Mouse (Mus musculus) cortical plate, adult 2 months (tissue): ENCODE results near the gene Cntnap2. TPM values are rescaled to one million over a fixed set of nuclear protein-coding genes. Genes with fewer than 3 reads are reported as not detected.

Experiments used
- H3K27ac ChIP-seq: fragments of 200-500 bp; 2 replicates; pipeline ENCODE4 v1.5.1; 2012; ENCODE audit warnings: low read length, control low read depth, inconsistent platforms; ENCODE audit not compliant: insufficient read depth
- H3K4me1 ChIP-seq: fragments of 200-500 bp; 2 replicates; pipeline ENCODE4 v1.6.1; 2011; ENCODE audit warnings: low read length; ENCODE audit not compliant: control insufficient read depth, insufficient read depth
- H3K4me3 ChIP-seq: fragments of 200-500 bp; 2 replicates; pipeline ENCODE4 v1.5.1; 2011; ENCODE audit warnings: mild to moderate bottlenecking, low read length, control low read depth; ENCODE audit not compliant: insufficient read depth
- CTCF ChIP-seq: fragments of 200-500 bp; IDR thresholded peaks from 2 replicates; pipeline ENCODE4 v1.5.1; 2011; ENCODE audit warnings: mild to moderate bottlenecking, control low read depth, low read length; ENCODE audit not compliant: insufficient read depth; ENCODE audit errors: extremely low read depth
- POLR2A ChIP-seq: fragments of 200-500 bp; IDR thresholded peaks from 2 replicates; pipeline ENCODE4 v1.6.1; 2011; ENCODE audit warnings: mild to moderate bottlenecking, low read length, control low read depth; ENCODE audit not compliant: insufficient read depth; ENCODE audit errors: extremely low read depth
- polyA plus RNA-seq: library from polyadenylated mRNA; depleted of rRNA; stranded (reverse); fragments of >200 nt; gene quantifications from 2 replicates; pipeline ENCODE4 v1.2.3, GENCODE M21; 2012

Gene Cntnap2
- polyA plus RNA-seq, 1 experiment, result 26.5 TPM

- H3K4me1 ChIP-seq, result 0 out of 2 replicates have a peak, but pooled peaks cover 2% of the 10 kb centered on the region
- TF ChIP-seq POLR2A (no peak), CTCF (no peak)
- H3K4me3 ChIP-seq, result no peak overlapping the region
- no peak overlapping the region for H3K27ac ChIP-seq
Measured at GRCm38 (mm10) chr6:46675621-46676020, 1616.5 kb downstream of the Cntnap2 start.

GRCm38 (mm10) chr6:46696187-46696586 is 1637.0 kb downstream of the Cntnap2 start:
- Histone ChIP-seq H3K27ac (no peak overlapping the region), H3K4me1 (no peaks in the 10 kb centered on the region), H3K4me3 (no peak overlapping the region)
- TF ChIP-seq CTCF, result no peak
- no peak for TF ChIP-seq POLR2A

- TF ChIP-seq CTCF (no peak), POLR2A (no peak)
- Histone ChIP-seq H3K27ac (no peak overlapping the region), H3K4me3 (no peak overlapping the region), H3K4me1 (no peaks in the 10 kb centered on the region)
Measured at GRCm38 (mm10) chr6:46699343-46699742, 1640.2 kb downstream of the Cntnap2 start.

- no peak for TF ChIP-seq POLR2A
- no peak for TF ChIP-seq CTCF
Measured at GRCm38 (mm10) chr6:46704293-46705170, 1645.4 kb downstream of the Cntnap2 start.

GRCm38 (mm10) chr6:46705926-46706325 is 1646.8 kb downstream of the Cntnap2 start:
- TF ChIP-seq CTCF (no peak), POLR2A (no peak)
- H3K27ac ChIP-seq, result no peak overlapping the region
- H3K4me3 ChIP-seq, result no peak overlapping the region

More at GRCm38 (mm10) chr6:46704293-46705170, 1645.4 kb downstream of the Cntnap2 start:
- H3K4me3 ChIP-seq, result no peak overlapping the region
- H3K4me1 ChIP-seq, result no peaks in the 10 kb centered on the region
- no peak overlapping the region for H3K27ac ChIP-seq

GRCm38 (mm10) chr6:46716576-46716975 is 1657.4 kb downstream of the Cntnap2 start:
- H3K4me3 ChIP-seq, result no peak overlapping the region
- no peaks in the 10 kb centered on the region for H3K4me1 ChIP-seq
- no peak overlapping the region for H3K27ac ChIP-seq
- TF ChIP-seq CTCF (no peak), POLR2A (no peak)

More at GRCm38 (mm10) chr6:46705926-46706325, 1646.8 kb downstream of the Cntnap2 start:
- H3K4me1 ChIP-seq, result no peaks in the 10 kb centered on the region

- no peaks in the 10 kb centered on the region for H3K4me1 ChIP-seq
- H3K4me3 ChIP-seq, result no peak overlapping the region
- no peak for TF ChIP-seq POLR2A
- H3K27ac ChIP-seq, result no peak overlapping the region
Measured at GRCm38 (mm10) chr6:46733794-46734193, 1674.6 kb downstream of the Cntnap2 start.

GRCm38 (mm10) chr6:46748448-46748847 is 1689.3 kb downstream of the Cntnap2 start:
- Histone ChIP-seq H3K27ac (no peak overlapping the region), H3K4me3 (no peak overlapping the region), H3K4me1 (no peaks in the 10 kb centered on the region)
- TF ChIP-seq CTCF (no peak), POLR2A (no peak)

- no peak for TF ChIP-seq POLR2A
- no peak for TF ChIP-seq CTCF
- Histone ChIP-seq H3K27ac (no peak overlapping the region), H3K4me1 (no peaks in the 10 kb centered on the region), H3K4me3 (no peak overlapping the region)
Measured at GRCm38 (mm10) chr6:46763481-46763880, 1704.3 kb downstream of the Cntnap2 start.

- H3K4me3 ChIP-seq, result no peak overlapping the region
- no peak overlapping the region for H3K27ac ChIP-seq
- H3K4me1 ChIP-seq, result no peaks in the 10 kb centered on the region
- TF ChIP-seq CTCF (no peak), POLR2A (no peak)
Measured at GRCm38 (mm10) chr6:46774529-46774928, 1715.4 kb downstream of the Cntnap2 start.

- no peak for TF ChIP-seq POLR2A
- TF ChIP-seq CTCF, result no peak
- Histone ChIP-seq H3K27ac (no peak overlapping the region), H3K4me3 (no peak overlapping the region), H3K4me1 (no peaks in the 10 kb centered on the region)
Measured at GRCm38 (mm10) chr6:46802264-46803110, 1743.3 kb downstream of the Cntnap2 start.
